Mouse (Mus musculus) spleen, adult 12 weeks (tissue): Measurements from ENCODE around the gene Olfr147.
"Not testable (repeated sequence)": the region's sequence is repeated elsewhere in the genome, so short reads cannot be mapped to it uniquely, and the experiment has no call there.

ENCODE experiments used
- DNase-seq: peaks from one replicate; pipeline ENCODE4 v3.0.0; 2022; ENCODE audit warnings: low spot score

Olfr147 gene

GRCm38 (mm10) chr9:38401398-38401797, at the start of gene Olfr147:
TSS of gene Olfr147 (plus strand) at chr9:38401698.
- DNase-seq: no peak

- no peak for DNase-seq
These were observed 34.9 kb upstream of the Olfr147 start, which contains the start of gene Olfr250 for GRCm38 (mm10) chr9:38366596-38366995. TSS of gene Olfr250 (plus strand) at chr9:38366896.

GRCm38 (mm10) chr9:38376786-38377185, 24.7 kb upstream of the Olfr147 start, which contains the start of gene Olfr251:
TSS of gene Olfr251 (plus strand) at chr9:38377086.
- DNase-seq: no peak

- DNase-seq: not testable (repeated sequence)
These were observed 6.0 kb downstream of the Olfr147 start for GRCm38 (mm10) chr9:38407502-38407901.

GRCm38 (mm10) chr9:38413502-38413901, 12.0 kb downstream of the Olfr147 start:
- DNase-seq: not testable (repeated sequence)

GRCm38 (mm10) chr9:38423801-38424200, 22.3 kb downstream of the Olfr147 start:
- no peak for DNase-seq

GRCm38 (mm10) chr9:38427026-38427425, 25.5 kb downstream of the Olfr147 start:
- DNase-seq: no peak

GRCm38 (mm10) chr9:38429155-38429554, 27.7 kb downstream of the Olfr147 start, which contains the start of gene Olfr901:
TSS of gene Olfr901 (plus strand) at chr9:38429455.
- DNase-seq: no peak

GRCm38 (mm10) chr9:38447352-38447751, 45.9 kb downstream of the Olfr147 start, which contains the start of gene Olfr902:
TSS of gene Olfr902 (plus strand) at chr9:38447652.
- DNase-seq: no peak
